Mouse (Mus musculus): ENCODE data around the gene Gls. TPM values are rescaled to one million over a fixed set of nuclear protein-coding genes. Genes with fewer than 3 reads are reported as not detected.

Gene Gls
- total RNA-seq (2014; fragmentation: Nextera tagmentation) (103 and 136 TPM in 2 replicates), total RNA-seq (2017) (192 and 196 TPM in 2 replicates)

DNA sequence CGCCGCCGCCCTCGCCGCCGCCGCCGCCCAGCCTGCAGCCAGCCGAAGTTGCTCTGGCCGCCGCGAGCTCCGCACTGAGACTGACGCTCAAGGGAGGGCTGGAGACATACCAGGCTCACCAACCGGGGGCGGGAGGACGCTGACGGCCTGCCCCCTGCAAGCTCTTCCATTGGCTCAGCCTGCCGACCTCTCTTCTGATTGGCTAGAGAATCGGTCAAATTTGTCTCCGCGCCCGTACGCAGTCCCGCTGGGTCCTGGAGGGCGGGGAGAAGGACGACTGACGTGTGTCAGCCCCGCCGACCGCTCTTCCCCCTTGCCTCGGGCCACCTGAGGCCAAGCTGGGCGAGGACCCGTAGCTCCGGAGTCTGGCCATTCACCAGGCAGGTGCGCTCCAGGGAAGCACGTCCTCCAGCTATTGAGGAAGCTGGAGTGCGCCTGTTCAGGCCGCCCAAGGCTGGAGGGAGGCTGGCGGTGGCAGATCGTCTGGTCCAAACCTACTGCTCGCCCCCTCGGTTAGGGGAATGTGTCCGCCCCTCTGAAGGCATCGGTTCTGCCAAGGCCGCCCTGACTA, at the start of gene Gls:
Gene Gls (minus strand): TSS at position 90 of the 571 bp plus-strand sequence.
- ATAC-seq (replicated peaks; ENCODE audit: poor library complexity, severe bottlenecking): peak; percentile 89

- no peak for ATAC-seq (replicated peaks; ENCODE audit: poor library complexity, severe bottlenecking)
These were observed 47.0 kb upstream of the Gls start for GRCm38 (mm10) chr1:52279831-52280595.

DNA sequence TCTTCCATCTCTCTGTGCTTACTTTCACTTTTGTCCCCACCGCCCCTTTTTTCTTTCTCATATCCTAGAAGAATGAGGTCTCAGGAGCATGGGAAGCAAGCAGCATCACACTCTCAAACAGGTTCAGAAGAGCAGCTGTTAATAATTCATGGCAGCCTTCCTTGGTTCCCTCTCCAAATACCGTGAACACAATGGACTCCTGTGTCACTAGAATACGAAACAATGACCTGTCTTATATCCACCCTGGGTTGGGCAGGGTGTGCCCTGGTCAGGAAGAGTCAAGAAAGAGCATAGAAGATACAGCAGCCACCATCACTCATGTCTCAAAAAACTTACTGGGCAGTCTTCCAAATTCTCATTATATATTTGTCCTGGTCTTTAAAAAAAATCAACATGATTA, 46.3 kb upstream of the Gls start:
- no peak for ATAC-seq (replicated peaks; ENCODE audit: poor library complexity, severe bottlenecking)

DNA sequence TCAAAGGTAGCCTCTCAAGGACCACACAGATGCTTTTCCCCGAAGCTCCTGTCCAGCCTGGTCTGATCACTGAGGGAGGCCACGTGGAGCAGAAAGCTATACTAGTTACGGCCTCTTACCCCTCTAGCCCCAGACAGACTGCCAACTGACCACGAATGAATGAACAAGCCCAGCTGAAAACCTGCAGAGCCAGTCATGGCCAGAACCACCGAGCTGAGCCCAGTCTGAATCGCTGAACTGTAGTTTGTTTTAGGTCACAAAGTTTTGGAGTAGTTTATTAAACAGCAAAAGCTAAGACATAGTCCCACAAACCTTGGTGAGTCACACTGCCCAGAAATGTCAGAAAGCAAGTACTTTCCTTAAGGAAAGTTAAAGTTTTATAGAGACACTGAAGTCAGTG, 45.0 kb upstream of the Gls start:
- no peak for ATAC-seq (replicated peaks; ENCODE audit: poor library complexity, severe bottlenecking)

DNA sequence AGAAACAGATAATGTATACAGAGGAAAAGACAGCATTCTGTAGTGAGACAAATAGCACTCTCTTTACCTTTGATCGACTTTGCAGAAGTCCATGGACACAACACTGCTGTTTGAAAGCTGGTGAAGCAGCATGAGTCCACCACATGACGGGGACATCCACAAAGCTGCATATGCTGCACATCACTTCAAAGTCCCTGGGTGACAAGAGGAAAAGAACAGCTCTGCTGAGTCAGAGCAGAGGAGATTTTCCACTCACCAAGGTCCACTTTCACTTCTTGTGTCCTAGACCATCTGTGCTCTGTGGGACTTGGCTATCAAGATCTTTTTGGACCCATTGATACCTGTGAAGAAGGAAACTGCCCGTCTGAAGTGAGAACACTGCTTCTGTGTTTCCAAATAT, 41.2 kb upstream of the Gls start:
- peak; percentile 65 for ATAC-seq (replicated peaks; ENCODE audit: poor library complexity, severe bottlenecking)

GRCm38 (mm10) chr1:52272018-52272678, 39.1 kb upstream of the Gls start:
- ATAC-seq (replicated peaks; ENCODE audit: poor library complexity, severe bottlenecking): no peak

DNA sequence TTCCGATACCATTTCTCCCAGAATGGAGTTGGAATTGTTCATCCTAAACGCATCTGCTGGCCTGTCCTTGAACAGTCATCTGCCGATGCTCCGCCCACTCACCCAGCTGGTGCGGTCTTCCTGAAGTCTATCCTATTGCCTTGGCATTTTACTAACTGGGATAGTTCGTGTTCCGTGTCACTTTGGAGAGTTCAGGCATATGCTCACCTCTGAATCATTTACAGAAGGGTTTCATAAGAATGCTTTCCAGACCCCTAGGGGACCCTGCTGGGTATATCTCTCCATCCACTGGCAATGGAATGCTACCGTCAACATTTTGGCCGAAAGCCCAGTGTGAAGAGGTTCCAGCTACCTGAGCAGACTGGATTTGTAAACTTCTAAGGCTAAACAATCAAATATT, 37.3 kb upstream of the Gls start:
- no peak for ATAC-seq (replicated peaks; ENCODE audit: poor library complexity, severe bottlenecking)

- no peak for ATAC-seq (replicated peaks; ENCODE audit: poor library complexity, severe bottlenecking)
These were observed 36.6 kb upstream of the Gls start for GRCm38 (mm10) chr1:52269596-52269995.

- no peak for ATAC-seq (replicated peaks; ENCODE audit: poor library complexity, severe bottlenecking)
These were observed 35.0 kb upstream of the Gls start for GRCm38 (mm10) chr1:52268006-52268405.

DNA sequence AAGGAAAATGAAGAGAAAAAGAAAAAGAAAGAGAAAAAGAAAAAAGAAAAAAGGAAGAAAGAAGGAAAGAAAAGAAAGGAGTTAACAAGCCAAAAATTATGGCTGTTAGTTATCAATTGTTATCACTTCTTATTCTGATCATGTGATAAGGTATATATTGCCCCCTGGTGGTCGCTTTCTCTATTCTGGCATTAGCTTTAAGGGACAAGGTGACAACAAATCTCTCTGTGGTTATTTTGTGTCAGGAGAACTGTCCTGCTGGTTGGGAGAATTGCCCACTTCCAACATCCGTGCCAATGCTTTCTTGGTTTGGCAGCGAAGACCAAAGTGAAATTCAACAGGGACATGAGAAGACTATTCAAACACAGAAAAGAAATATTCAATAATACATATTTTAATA, 34.6 kb upstream of the Gls start:
- peak; percentile 56; the same call in 1 of the 2 replicates for ATAC-seq (replicated peaks; ENCODE audit: poor library complexity, severe bottlenecking)

DNA sequence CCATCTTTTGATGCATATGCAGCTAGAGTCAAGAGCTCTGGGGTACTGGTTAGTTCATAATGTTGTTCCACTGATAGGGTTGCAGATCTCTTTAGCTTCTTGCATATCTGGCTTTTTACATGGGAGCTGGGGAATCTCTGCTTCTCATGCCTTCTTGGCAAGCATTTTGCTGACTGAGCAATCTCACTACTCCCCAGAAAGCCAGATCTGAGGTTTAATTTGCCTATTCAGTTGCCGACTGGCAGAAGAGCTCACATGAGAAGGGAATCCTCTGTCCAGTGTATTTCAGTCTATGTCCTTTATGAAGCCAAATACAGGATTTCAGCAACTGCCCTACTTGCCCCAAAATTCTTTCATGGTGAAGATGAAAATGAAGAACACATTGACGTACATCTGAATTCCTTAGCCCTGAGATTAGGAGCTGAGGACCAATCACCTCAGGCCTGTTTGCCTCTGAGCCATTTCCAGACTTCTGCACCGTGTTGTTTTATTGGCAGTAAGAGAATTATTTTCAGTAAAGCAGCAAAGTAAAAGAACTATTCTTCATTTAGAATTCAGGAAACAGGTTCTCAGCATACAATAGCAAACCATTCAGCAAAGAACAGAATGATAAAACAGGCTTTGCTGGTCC, 33.0 kb upstream of the Gls start:
- no peak for ATAC-seq (replicated peaks; ENCODE audit: poor library complexity, severe bottlenecking)

GRCm38 (mm10) chr1:52264290-52264689, 31.3 kb upstream of the Gls start:
- ATAC-seq (replicated peaks; ENCODE audit: poor library complexity, severe bottlenecking): no peak

DNA sequence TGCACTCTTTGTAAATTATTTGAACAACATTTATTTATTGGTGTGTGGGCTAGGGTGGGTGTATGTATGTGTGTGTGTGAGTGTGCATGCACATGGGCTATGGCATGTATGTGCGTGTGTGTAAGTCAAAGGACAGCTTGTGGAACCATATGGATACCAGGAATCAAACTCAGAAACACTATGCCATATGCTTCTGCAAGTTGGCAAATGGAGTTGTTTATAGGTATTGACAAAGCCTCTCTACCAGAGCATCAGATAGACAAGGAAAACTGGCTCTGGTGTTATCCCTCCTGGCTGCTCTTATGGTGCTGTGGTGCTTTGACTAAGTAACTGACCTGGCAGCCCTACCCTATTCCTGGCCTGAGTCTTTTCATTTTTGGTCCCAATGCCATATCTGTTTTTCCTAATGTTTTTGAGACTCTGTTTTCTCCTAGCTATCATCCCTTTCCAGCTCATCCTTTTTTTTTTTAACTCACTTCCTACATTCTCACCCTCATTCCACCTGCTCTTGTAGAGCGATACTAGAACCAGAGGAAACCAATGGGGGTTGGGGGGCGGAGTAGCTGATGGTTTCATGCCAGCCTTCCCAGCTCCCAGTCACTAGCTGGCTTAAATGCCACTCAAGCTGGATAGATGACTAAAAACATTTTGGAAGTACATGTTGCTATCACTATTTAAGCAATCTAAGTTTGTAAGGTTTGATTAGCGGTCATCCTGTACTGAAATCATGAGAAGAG, 27.5 kb upstream of the Gls start:
- no peak for ATAC-seq (replicated peaks; ENCODE audit: poor library complexity, severe bottlenecking)

GRCm38 (mm10) chr1:52258006-52258749, 25.1 kb upstream of the Gls start:
- no peak for ATAC-seq (replicated peaks; ENCODE audit: poor library complexity, severe bottlenecking)

DNA sequence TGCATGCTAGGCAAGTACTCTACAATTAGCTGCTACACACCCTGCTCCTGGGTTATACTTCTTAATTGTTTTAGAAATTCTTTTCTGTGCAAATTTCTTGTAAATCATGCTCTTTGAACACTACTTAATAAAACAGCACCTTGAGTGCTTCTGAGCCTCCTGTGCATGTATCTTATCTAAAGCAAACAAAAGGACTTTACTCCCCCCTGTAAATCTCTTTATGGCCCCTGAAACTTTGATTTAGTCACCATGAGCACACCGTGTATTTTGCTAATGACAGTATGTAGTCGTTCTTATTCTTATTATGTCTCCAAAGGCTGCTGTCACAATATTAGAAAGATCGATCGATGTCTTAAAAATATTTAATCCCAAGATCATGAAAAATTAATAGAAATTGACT, 23.9 kb upstream of the Gls start:
- ATAC-seq (replicated peaks; ENCODE audit: poor library complexity, severe bottlenecking): no peak

DNA sequence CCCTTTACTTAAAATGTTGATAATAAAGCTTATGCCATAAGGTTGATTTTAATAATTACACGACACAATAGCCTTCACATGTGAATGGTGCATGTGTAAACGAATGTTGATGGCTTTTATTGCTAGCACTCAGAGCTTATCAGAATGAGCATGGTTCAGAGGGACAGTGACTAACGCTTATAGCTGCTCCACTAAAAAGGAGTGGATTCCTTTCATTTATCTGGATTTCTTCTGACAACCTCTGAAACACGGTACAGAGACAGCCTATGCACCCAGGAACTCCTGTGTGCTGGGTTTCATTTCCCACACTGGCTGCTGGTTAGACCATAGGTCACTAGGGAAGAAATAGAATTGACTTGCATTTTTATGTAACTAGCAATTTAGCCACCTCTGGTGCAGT, 23.2 kb upstream of the Gls start:
- ATAC-seq (replicated peaks; ENCODE audit: poor library complexity, severe bottlenecking): no peak

DNA sequence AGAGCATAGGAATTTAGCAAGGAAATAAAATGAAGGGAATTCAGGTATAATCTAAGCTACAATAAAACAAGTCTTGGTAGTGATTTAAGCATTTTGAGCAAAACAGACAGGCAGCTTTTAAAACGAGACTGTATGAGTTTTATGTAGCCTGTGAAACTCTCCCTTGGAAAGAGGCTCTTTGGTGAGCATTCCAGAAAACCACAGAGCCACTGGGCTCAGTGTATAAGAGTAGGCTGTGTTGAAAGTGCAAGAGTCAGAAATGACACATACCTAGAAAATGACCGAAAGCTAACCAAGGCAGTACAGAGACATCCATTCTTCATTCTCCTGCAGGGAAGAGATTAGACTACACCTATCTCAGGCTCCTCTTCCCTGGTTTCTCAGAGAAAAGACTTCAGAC, 21.4 kb upstream of the Gls start:
- ATAC-seq (replicated peaks; ENCODE audit: poor library complexity, severe bottlenecking): no peak

DNA sequence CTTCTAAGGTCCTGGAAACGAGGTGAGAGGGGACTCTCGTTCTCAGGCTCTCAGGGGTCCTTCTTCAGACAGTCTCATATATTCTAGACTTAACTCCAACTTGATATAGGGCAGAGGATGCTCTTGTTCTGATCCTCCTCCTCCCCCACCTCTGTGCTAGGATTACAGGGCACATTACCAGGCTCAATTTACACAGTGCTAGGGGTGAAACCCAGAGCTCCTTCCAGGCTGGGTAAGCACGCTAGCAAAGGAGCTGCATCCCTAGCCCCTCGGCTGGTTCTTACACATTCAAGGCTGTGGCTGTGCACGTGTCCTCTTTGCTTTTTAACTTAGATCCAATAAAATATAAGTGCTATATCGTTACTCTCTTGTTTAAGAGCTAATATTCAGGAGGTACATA, 20.4 kb upstream of the Gls start:
- ATAC-seq (replicated peaks; ENCODE audit: poor library complexity, severe bottlenecking): no peak

DNA sequence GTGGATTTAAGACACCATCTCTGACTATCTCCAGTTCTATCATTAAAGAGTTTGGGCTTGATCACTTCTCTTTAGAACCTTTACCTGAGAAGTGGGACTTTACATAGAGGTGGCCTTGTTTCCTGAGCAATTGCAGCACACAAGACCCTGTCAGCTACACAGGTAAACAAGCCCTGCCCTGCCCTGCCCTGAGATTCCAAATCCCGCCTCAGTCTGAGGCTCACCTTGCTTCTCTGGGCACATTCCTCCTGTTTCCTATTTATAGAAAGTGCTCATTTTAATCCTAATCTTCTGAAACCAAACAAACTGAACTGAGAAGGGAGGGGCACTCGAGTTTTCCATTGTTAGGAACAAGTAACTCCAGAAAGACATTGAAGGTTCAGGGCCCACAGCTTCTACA, 19.4 kb upstream of the Gls start:
- ATAC-seq (replicated peaks; ENCODE audit: poor library complexity, severe bottlenecking): no peak

All from granulocyte monocyte progenitor cell, adult 5-6 weeks (primary cell).